8 mouse cellular contexts compared by ENCODE assay signal in genomic region chr3:87616354-87616753, GRCm38 (mm10). TPM values are rescaled to one million over a fixed set of nuclear protein-coding genes. Genes with fewer than 3 reads are reported as not detected.
DNase-seq lines count a peak whose midpoint lies in the region; ATAC-seq and TF ChIP-seq lines count a peak whose summit lies in the region.

No protein-coding gene starts in this region.

- no peak for ATAC-seq in kidney, postnatal 0 days (replicated peaks; ENCODE audit: low FRiP score, low read depth)
- no peak for ATAC-seq in forebrain, postnatal 0 days
- no peak for ATAC-seq in liver, embryonic 13.5 days (ENCODE audit: low read depth)
- no peak for ATAC-seq in neural tube, embryonic 14.5 days (ENCODE audit: low read depth)

- H3K27ac ChIP-seq in kidney, postnatal 0 days, result peak overlapping the region; percentile 93; the same call in 1 of the 2 replicates
- no peak overlapping the region for H3K27ac ChIP-seq in kidney, adult 2 months (ENCODE audit: insufficient read depth, low read depth, low read length)
- H3K27ac ChIP-seq in forebrain, postnatal 0 days (ENCODE audit: low read depth, low read length), result peak overlapping the region; percentile 90; the same call in 1 of the 2 replicates
- no peak overlapping the region for H3K27ac ChIP-seq in liver, embryonic 13.5 days
- no peak overlapping the region; the same call in 1 of the 2 replicates for H3K27ac ChIP-seq in neural tube, embryonic 14.5 days (ENCODE audit: low read depth, low read length)

- no peaks in the 10 kb centered on the region for H3K36me3 ChIP-seq in kidney, postnatal 0 days (ENCODE audit: insufficient read depth, low read length)
- no peaks in the 10 kb centered on the region for H3K36me3 ChIP-seq in kidney, adult 2 months (ENCODE audit: control insufficient read depth, insufficient read depth, low read length)
- no peaks in the 10 kb centered on the region for H3K36me3 ChIP-seq in forebrain, postnatal 0 days (ENCODE audit: insufficient read depth)
- no peaks in the 10 kb centered on the region for H3K36me3 ChIP-seq in liver, embryonic 13.5 days
- H3K36me3 ChIP-seq in neural tube, embryonic 14.5 days (ENCODE audit: control insufficient read depth, insufficient read depth, low read length), result no peaks in the 10 kb centered on the region

- H3K4me3 ChIP-seq in kidney, postnatal 0 days (replicated peaks; ENCODE audit: low read depth, low read length), result no peak overlapping the region
- no peak overlapping the region for H3K4me3 ChIP-seq in kidney, adult 2 months (ENCODE audit: insufficient read depth, low read depth, low read length)
- H3K4me3 ChIP-seq in forebrain, postnatal 0 days (ENCODE audit: low read depth, low read length), result no peak overlapping the region
- no peak overlapping the region for H3K4me3 ChIP-seq in liver, embryonic 13.5 days (replicated peaks)
- H3K4me3 ChIP-seq in neural tube, embryonic 14.5 days (ENCODE audit: low read depth, low read length), result peak overlapping the region; percentile 76; the same call in 1 of the 2 replicates

- peak overlapping the region; percentile 91; the same call in 1 of the 2 replicates for H3K4me2 ChIP-seq in kidney, postnatal 0 days (ENCODE audit: low read length)
- peak overlapping the region; percentile 95; the same call in 1 of the 2 replicates for H3K4me2 ChIP-seq in forebrain, postnatal 0 days (ENCODE audit: low read depth)
- H3K4me2 ChIP-seq in liver, embryonic 13.5 days, result peak overlapping the region; percentile 88
- H3K4me2 ChIP-seq in neural tube, embryonic 14.5 days (ENCODE audit: low read depth, low read length), result peak overlapping the region; percentile 100

- no peak overlapping the region for H3K9ac ChIP-seq in kidney, postnatal 0 days (ENCODE audit: low read depth, low read length)
- H3K9ac ChIP-seq in forebrain, postnatal 0 days, result no peak overlapping the region
- H3K9ac ChIP-seq in liver, embryonic 13.5 days, result no peak overlapping the region
- H3K9ac ChIP-seq in neural tube, embryonic 14.5 days (replicated peaks; ENCODE audit: low read depth, low read length), result no peak overlapping the region

- peaks cover 20% of the 10 kb centered on the region for H3K4me1 ChIP-seq in kidney, postnatal 0 days (replicated peaks; ENCODE audit: insufficient read depth, low read length)
- H3K4me1 ChIP-seq in kidney, adult 2 months (ENCODE audit: control insufficient read depth, insufficient read depth, low read length), result peaks cover 14% of the 10 kb centered on the region
- H3K4me1 ChIP-seq in forebrain, postnatal 0 days (ENCODE audit: insufficient read depth), result peaks cover 17% of the 10 kb centered on the region; the same call in 1 of the 2 replicates
- H3K4me1 ChIP-seq in liver, embryonic 13.5 days (replicated peaks), result peaks cover 44% of the 10 kb centered on the region
- peaks cover 33% of the 10 kb centered on the region for H3K4me1 ChIP-seq in neural tube, embryonic 14.5 days (ENCODE audit: control insufficient read depth, insufficient read depth, low read length)

- no peaks in the 10 kb centered on the region for H3K27me3 ChIP-seq in kidney, postnatal 0 days (ENCODE audit: insufficient read depth, low read length)
- H3K27me3 ChIP-seq in kidney, adult 2 months (replicated peaks; ENCODE audit: control insufficient read depth, insufficient read depth, low read length), result no peaks in the 10 kb centered on the region
- H3K27me3 ChIP-seq in forebrain, postnatal 0 days (ENCODE audit: insufficient read depth, low read length), result no peaks in the 10 kb centered on the region
- peaks cover 23% of the 10 kb centered on the region for H3K27me3 ChIP-seq in liver, embryonic 13.5 days
- no peaks in the 10 kb centered on the region for H3K27me3 ChIP-seq in neural tube, embryonic 14.5 days (ENCODE audit: control insufficient read depth, insufficient read depth, low read length)

- no peaks in the 10 kb centered on the region for H3K9me3 ChIP-seq in kidney, postnatal 0 days (replicated peaks; ENCODE audit: low read length)
- H3K9me3 ChIP-seq in forebrain, postnatal 0 days (ENCODE audit: low read length), result no peaks in the 10 kb centered on the region
- H3K9me3 ChIP-seq in liver, embryonic 13.5 days (replicated peaks), result no peaks in the 10 kb centered on the region
- no peaks in the 10 kb centered on the region for H3K9me3 ChIP-seq in neural tube, embryonic 14.5 days (ENCODE audit: control insufficient read depth, low read length)

- 50% methylated on average over 4 of the region's 4 CpGs for WGBS in kidney, postnatal 0 days
- WGBS in kidney, adult 2 months, result 60% methylated on average over 4 of the region's 4 CpGs
- WGBS in forebrain, postnatal 0 days, result 71% methylated on average over 4 of the region's 4 CpGs
- WGBS in liver, embryonic 13.5 days (ENCODE audit: insufficient replicate concordance), result 54% methylated on average over 4 of the region's 4 CpGs
- 59% methylated on average over 4 of the region's 4 CpGs for WGBS in neural tube, embryonic 14.5 days

- TF ChIP-seq CTCF in kidney, postnatal 0 days (IDR thresholded peaks at IDR 0.05; ENCODE audit: low read depth), result no peak
- TF ChIP-seq CTCF in kidney, adult 2 months (conservative IDR thresholded peaks at IDR 0.05; ENCODE audit: insufficient read depth, insufficient read length, low read depth, low read length), result no peak
- no peak for TF ChIP-seq CTCF in forebrain, postnatal 0 days (IDR thresholded peaks at IDR 0.05; ENCODE audit: low read depth)

- no peak for DNase-seq in kidney, postnatal 0 days (ENCODE audit: low spot score)
- DNase-seq in kidney, adult 2 months, result no peak
- DNase-seq in forebrain, postnatal 0 days, result no peak
- DNase-seq in liver, embryonic 13.5 days, result no peak
- DNase-seq in left cerebral cortex, adult 9 months (ENCODE audit: low spot score in 2 of 2), result no peak
- no peak for DNase-seq in layer of hippocampus, adult 8-10 months (ENCODE audit: low spot score in 2 of 2)
- DNase-seq in cerebellum, adult 8-10 months, result no peak

- no peak for TF ChIP-seq POLR2A in kidney, adult 2 months (IDR thresholded peaks at IDR 0.05; ENCODE audit: low read depth, low read length)

RNA-seq across cellular contexts. Expression of gene Arhgef11, which starts 1.0 kb away (rescaled TPM):
- polyA plus RNA-seq in kidney, postnatal 0 days (2015; fragmentation: Nextera tagmentation; extraction: Ambion mirVana), result 10.7 and 11.0 TPM in 2 replicates
- polyA plus RNA-seq in kidney, adult 2 months (2012; rRNA removed), result 34.7 and 35.4 TPM in 2 replicates
- 48.2 and 52.6 TPM in 2 replicates for total RNA-seq in forebrain, postnatal 0 days (2014; rRNA removed)
- 6.9 and 10.7 TPM in 2 replicates for polyA plus RNA-seq in forebrain, postnatal 0 days (2015; fragmentation: Nextera tagmentation; extraction: Ambion mirVana)
- 2.3 and 2.9 TPM in 2 replicates for polyA plus RNA-seq in liver, embryonic 13.5 days (2015; fragmentation: Nextera tagmentation; extraction: Ambion mirVana)
- polyA plus RNA-seq in neural tube, embryonic 14.5 days (2014; fragmentation: Nextera tagmentation; extraction: Ambion mirVana), result 27.1 and 28.6 TPM in 2 replicates
- 10 to 100 TPM; 55.1 to 68.0 (median 58.4) TPM for total RNA-seq in layer of hippocampus, adult 8-10 months (2022)

Comparison
In these comparisons a context has a peak if more than half of its experiments do, and no peak if none do; other contexts are left out.
1. H3K27ac ChIP-seq: peak in kidney, postnatal 0 days (single experiment) and forebrain, postnatal 0 days (single experiment); none in kidney, adult 2 months (single experiment), liver, embryonic 13.5 days (single experiment) and neural tube, embryonic 14.5 days (single experiment).
2. Peak in every context shown above with its lines, with median percentiles within 50 percentile points of each other: H3K4me2 ChIP-seq.